Mouse (Mus musculus): ENCODE results near the gene Grik4.
"Not testable (repeated sequence)": the region's sequence is repeated elsewhere in the genome, so short reads cannot be mapped to it uniquely, and the experiment has no call there.

The Grik4 gene

DNA sequence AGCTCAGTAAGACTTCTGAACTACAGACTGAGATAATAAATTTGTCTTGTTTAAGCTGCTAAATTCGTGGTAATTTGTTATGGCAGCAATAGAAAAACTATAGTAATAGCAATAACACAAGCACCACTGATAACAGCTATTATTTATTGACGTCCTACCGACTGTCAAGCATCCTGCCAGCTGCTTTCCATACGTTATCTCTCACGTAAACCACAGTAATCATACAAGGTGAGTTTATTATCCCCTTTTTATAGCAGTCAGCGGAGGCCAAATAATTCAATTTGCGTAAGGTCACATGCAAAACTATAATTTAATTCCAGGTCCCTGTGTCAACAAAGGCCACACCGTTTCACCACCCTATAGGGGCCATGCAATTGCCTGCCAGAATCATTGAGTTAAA is 147.0 kb downstream of the Grik4 start:
- no peak for DNase-seq (ENCODE audit: low spot score)

DNA sequence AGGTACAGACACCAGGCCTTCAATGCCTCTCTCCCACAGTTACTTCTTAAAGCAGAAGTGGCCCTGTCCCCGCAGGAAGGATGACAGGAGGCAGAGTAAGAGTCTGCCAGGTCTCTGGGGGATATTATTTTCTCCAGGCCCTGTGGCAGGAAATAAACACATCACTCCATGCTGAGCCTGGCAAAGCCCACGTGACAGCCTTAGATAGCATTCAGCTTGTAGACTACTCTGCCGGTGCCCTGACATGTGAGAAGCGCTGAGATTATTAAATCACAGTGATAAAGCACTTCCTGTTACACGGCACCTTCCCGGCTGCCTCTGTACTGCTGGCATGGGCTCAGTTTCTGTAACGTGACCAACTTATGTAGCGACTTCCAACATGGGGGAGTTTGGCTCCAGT is 148.4 kb downstream of the Grik4 start:
- no peak for DNase-seq (ENCODE audit: low spot score)

DNA sequence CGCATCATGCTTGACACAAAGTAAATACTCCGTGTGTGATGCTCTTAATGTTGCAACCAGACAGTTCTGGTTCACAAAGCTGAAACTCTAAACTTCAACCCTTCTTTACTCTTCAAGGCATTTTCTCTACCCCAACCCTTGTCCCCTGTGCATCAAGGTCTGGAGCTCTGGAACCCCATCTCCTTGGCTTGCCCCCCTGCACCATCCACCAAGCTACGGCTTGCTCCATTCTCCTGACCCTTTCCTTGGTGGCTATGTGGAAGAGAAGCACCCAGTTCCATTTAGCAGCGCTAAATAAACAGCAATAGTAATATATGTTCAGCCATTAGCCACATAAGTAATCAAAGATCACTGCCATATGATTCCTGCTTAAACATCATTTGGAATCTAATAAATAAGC is 150.3 kb downstream of the Grik4 start:
- no peak for DNase-seq (ENCODE audit: low spot score)

DNA sequence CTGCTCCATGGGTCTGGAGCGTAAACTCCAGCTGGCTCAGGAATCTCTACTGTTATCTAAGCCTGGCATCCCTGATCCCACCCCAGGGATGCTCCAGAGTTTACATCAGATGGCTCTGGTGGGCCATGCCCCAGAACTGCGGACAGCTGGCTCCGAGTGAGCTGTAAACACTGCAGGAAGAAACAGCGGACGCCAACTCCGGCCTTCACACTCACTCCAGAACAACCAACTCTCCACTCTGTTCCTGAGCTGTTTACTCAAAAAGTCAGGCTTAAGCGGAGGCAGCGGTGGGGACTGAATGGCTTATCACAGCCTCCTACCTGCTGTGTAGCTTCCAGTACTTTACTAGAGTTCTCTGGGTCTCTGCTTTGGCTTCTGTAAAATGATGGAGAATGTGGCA is 150.7 kb downstream of the Grik4 start:
- DNase-seq (ENCODE audit: low spot score): no peak

DNA sequence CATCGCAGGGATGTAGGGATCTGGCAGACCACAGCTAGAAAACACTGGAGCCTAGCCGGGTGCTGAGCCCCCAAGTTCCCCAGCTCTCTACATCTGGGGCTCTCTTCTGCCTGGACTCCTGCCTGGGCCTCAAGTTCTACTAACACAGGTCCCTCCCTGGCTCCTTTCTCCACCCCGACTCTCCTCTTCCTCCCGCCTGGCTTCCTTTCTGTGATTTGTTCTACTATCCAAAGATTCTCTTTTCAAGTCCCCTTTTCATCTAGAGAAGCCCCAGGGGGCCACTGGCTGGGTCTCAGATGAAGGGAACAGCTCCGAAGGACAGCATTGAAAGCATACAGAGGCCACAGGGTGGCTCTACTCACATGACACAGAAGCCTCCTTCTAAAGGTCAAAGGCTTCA is 151.9 kb downstream of the Grik4 start:
- DNase-seq (ENCODE audit: low spot score): no peak

DNA sequence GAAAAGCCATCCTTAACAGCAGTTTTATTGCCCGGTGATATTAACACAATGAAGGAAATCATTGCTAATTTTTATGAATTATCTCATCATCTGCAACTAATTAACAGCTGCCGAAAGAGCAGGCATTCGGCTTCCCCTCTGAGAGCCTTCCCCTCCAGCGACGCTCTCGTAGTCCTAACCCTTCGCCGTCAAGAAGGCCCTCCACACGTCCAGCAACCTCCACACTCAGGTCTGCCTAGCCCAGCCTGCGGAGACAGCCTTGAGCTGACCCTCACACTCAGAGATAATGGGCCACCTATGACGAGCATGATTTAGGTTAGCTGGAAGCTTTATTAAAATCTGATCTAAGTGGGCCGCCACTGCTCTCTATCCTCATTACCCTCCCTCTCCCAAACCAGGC is 152.5 kb downstream of the Grik4 start:
- DNase-seq (ENCODE audit: low spot score): no peak

DNA sequence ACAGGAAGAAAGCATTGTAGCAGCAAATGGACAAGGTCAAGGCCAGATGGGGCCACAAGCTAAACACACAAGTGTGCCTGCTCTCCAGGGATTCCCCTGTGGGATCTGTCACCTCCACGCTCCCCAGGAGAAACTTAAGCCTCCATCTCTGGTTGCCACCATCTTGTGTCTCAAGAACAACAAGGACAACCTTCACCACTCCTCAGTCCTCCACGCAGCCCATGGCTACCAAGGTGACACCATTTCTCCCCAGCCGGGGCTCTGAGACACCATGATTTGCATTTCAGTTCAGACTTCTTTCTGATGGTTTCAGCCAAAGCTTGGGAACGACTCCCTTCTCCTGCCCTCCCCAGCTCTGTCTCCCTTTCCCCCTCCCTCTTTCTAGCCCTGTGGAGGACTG is 152.9 kb downstream of the Grik4 start:
- no peak for DNase-seq (ENCODE audit: low spot score)

DNA sequence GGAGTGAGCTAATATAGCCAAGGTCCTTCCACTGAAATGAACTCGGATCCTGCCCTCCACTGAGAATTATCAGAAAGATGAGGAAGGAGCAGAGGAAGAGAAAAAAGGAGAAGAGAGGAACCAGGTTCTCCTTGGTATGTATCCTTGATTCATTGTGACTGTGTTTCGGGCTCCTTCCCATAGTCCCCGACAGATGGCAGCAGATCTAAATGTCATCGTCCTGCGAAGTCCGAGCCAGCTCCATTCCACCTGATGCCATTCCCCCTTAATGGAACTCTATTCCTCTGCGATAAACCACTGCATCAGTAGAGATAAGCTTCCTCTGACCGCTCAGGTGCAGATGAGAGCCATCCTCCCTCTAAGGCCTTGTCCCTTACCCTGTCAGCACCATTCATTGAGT is 155.8 kb downstream of the Grik4 start:
- DNase-seq (ENCODE audit: low spot score): peak; percentile 84

DNA sequence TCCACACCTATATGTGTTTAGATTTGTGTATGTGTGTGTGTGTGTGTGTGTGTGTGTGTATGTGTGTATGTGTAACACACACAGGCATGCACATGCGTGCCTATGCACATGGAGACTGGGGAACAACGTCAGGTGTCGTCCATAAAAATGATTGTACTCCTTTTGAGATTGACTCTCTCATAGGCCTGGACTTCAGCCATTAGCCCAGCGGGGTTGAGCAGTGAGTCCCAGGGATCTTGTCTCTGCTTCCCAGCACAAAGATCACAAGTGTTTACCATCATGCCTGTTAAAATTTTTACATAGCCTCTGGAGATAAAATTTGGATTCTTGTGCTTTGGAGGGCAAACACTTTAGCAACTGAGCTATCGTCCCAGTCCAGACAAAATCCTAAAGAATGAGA is 157.4 kb downstream of the Grik4 start:
- no peak for DNase-seq (ENCODE audit: low spot score)

DNA sequence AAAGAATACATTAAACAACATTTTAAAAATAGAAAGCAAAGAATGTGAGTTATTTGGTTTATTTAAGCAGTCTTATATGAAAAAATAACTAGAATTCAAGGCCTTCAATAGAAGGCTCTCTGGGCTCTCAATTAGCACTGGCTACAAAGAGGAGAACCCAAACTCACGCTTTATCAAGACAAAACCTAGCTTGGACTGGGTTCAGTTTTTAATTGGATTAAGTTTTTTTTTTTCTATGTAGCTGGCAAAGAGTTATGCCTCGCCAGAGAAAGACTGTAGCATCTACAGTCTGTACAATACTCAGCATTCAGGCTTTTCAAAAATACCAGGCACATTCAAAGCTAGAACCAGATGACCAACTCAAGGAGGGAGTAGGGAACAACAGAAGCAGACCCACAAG is 158.0 kb downstream of the Grik4 start:
- no peak for DNase-seq (ENCODE audit: low spot score)

DNA sequence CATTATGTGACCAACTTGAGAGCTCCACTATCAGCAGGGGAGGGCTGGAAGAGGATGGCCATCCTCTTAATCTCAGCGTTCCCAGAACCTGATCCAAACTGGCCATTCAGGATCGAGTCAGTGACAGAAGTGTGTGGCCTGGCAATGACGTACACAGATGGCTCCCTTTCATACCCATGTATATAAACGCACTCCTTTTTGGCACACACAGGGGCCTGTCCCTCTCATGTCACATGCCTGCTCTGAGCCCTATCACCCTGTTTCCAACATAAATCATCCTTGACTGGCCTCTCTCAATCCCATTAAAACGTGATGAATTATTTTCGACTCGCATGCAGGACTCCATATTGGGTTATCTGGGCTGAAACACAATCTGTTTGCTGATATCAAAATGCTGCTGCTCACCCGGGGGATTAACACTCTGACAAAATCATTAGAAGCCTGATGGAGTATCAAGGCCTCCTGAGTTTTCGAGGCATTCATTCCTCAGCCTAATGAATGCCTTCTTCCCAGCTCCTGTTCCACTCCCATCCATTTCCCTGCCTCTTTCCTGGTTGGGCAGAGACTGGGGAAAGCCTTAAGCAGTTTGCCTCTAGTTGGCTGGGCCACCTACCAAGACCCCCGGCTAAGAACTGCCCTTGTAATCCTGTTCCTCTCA is 159.0 kb downstream of the Grik4 start:
- DNase-seq (ENCODE audit: low spot score): no peak

DNA sequence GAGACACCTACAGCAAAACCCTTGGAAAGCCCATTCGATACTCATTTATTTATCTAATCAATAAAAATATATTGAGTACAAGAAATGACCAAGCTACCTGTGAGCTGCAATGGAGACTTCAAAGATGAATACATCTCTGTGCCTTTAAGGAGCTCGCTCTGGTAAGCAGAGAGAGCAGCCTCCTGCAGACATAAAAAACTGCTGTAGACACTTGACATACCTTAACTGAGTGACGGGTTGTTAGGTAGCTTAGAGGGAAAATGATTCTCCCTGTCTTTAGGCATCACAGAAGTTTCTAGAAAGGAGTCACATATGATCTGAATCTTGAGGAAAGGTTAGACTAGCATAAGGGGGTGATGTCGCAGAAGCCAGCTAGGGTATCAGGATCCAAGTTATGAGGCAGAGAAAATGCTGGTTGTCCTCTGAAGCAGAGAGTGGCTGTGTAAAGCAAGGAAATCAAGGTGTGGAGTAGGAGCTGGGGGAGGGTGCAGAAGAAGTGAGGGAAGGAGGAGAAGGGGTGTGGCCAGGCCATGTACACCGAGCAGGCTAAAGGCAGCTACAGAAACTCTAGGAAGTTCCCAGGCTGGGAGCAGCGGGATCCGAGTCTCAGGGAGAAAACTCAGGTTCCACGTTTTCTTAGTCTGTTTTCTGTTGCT is 160.9 kb downstream of the Grik4 start:
- no peak for DNase-seq (ENCODE audit: low spot score)

DNA sequence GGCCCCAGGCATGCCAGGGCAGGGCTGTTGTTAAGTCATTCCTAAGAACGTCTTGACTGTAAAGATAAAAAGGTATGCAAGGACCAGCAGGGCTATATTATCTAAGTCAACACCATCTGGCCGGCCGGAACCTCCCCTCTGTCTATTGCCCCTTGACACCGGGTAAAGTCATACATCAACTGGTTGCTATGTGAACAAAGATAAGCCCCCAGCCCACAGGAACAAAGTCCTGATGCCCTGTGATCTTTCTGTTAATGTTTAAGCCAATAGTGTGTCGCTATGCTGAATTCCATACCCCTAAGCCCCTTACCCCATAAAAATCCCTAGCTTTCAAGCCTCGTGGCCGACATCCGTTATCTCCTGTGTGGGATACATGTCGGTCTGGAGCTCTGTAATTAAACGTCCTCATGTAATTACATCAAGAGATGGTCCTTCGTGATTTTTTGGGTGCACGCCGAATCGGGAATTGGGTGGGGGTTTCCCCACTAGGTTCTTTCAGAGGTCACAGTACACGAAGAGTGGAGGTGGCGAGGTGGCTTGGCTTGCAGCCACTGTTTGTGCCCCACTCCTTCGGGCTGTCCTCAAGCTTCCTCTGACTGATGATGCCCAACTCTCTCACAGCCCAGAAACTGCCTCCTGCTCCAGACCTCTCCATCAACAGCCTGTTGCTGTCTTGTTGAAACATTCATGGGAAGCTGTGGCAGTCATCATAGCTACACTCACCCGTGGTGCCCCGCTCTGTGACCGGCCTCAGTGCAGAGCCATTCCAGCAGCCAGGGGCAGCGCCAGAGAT is 165.6 kb downstream of the Grik4 start:
- DNase-seq (ENCODE audit: low spot score): not testable (repeated sequence)

DNA sequence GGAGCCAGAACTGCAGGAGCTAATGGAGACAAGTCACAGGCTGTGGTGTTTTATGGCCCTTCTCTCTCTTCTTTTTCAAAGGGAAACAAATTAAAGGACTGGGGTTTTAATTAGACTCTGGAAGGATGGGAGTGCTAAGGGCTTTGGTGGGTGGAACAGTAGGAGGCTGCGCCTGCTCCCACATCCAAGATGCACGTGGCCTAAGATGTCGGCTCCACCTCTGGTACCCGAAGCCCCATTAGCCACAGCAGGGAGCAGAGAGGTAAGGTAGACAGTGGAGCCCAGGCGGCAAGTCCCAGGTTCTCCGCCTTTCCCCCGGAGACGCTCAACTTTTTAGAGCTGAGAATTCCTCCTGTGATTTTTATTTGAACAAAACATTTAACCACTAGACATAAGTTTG is 166.4 kb downstream of the Grik4 start:
- DNase-seq (ENCODE audit: low spot score): no peak

DNA sequence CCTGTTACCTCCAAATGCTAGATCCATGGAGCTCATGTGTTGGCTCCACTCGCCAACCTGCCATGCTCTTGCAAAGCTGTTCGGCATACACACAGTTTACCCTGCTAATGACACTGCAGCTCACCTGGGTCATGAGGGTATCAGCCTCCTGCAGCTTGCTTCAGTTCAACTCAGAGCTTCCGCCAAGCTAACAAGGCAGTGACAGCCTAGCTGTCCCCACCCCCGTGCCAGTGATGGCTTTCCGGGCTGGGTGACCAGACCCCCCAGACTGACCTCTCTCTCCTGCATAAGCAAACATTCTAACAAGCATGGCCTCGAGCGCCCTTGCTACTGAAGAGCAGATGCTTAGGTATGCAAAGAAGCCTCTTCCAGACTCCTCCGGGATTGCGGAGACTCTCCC is 167.5 kb downstream of the Grik4 start:
- no peak for DNase-seq (ENCODE audit: low spot score)

DNA sequence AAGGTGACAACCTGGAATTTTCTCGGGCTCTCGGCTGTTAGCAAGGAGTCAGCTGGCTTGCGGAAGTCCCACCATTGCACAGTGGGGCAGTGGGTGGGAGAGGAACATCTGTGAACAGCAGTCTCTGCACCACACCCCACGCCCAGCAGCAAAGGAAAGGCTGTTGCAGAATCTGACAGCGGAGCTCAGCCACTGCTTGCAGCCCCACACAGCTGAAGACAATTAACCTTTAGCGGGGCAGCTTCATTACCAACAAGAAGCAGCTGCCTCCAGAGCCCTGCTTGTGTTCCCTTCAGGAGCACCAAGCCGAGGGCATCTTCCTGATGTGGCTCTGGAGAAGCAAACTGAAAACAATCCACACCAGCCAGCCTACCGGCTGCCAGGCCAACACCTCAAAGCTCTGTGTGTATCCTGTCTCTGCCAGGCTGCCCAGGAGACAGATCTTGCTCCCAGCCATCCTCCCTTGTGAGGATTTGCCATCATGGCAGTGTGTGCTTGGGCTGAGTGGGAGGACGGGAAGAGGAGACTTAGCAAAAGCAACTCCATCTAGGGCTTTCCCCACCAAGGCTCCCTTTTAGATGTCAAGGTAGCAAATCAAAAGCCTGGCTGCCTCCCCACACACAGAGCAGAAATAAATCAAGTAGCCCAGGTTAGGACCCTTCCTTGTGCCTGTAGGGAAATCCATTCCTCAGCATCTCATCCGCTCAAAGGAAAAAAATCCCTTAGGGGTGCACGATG is 179.3 kb downstream of the Grik4 start:
- peak; percentile 76 for DNase-seq (ENCODE audit: low spot score)

DNA sequence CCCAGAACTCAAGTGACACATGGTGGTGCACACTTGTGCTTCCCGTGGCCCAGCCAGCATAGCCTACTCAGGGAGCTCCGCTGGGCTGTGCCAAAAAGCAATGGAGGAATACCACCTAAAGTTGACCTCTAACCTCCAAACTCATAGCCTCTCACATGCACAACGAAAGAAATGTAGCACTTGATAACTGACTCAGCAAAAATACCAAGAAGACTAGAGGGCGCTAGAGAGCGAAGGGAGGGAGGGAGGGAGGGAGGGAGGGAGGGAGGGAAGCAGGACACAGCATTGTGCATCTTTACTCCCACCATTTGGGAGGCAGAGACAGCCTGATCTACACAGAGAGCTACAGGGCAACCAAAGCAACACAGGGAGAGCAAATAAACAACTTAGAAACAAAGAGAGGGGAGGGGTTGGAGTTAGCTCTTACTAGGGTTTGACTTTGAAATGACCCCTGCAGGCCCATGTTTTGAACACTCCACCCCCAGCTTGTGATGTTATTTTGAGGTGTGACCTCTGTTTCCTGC is 185.5 kb downstream of the Grik4 start:
- peak; percentile 57 for DNase-seq (ENCODE audit: low spot score)

DNA sequence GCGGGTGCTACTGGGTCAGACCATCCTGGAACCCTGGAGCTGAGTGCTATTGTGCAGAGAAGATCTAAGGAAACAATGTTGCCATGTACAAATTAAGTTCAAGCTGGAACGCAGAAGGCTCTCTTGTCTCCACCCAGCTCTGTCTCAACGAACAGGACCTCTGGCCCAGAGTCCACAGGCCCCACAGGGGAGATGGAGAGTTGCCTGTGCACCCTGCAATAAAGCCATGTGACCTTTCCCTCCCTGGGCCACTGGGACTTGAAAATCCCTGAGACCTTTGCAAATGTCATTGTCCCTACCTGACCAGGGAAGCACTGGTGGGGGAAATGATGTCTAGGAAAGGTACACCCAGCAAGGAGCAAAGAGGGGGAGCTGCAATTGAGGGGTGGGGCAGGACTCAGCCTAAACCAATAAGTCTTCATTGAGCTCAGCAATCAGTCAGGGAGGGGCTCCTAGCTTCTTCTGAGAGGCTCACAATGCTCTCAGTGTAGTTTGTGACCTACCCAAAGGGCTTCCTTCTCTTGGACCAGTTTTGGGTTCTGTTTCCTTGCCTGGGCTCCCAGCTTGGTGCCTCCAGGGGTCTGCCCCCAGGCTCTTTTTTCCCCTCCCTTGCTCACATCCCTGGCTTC is 187.2 kb downstream of the Grik4 start:
- no peak for DNase-seq (ENCODE audit: low spot score)

DNA sequence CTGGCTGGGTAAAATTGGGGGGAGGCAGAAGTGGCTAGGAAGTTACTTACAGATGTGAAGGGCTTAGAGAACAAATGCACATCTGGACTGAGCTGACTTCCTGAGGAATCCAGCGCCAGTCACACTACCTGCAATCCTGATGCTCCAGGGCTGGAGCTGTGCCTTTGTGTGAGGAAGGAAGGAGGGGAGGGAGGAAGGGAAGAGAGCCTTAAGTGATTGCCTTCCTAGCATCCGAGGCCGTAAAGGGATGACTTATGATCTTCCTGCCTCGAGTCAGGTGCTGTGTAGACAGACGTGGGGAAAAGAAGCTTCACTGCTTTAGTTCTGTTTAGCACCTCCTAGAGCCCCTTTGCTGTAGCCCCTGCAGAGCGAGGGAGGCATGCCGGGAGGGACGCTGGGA is 189.6 kb downstream of the Grik4 start:
- no peak for DNase-seq (ENCODE audit: low spot score)

DNA sequence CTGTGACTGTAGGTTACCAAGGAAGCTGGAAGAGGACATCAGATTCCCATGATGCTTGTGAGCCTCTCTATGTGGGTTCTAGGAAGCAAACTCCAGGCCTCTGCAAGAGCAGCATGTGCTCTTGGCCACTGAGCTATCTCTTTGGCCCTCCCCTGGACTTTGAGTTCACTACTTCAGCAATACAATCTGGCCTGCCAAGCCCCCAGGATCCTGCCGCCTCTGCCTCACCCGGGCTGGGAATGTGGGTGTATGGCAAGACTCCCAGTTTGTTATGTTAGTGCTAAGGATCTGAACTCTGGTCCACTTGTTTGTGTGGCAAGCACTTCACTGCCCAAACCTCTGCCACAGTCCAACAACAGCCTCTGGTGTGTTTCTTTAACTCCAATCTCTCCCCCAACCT is 193.1 kb downstream of the Grik4 start:
- DNase-seq (ENCODE audit: low spot score): no peak

DNA sequence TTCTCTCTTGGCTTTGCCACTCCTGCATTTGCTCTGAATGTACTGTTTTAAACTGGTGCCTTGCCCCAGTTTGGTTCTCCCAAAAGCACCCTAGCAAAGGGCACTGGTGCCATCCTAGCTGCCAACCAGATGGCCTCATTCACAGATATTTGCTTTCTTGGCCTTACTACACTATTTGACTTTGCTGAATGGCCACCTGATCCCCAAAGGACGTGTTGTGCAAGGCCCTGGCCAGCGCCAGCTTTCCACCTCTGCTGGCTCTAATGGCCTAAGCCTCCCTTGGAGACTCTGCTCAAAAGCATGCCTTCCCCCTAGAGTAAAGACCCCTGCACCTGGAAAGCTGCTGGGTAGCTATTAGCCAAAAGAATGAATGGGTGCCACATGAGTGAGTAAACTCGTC is 194.1 kb downstream of the Grik4 start:
- DNase-seq (ENCODE audit: low spot score): no peak

DNA sequence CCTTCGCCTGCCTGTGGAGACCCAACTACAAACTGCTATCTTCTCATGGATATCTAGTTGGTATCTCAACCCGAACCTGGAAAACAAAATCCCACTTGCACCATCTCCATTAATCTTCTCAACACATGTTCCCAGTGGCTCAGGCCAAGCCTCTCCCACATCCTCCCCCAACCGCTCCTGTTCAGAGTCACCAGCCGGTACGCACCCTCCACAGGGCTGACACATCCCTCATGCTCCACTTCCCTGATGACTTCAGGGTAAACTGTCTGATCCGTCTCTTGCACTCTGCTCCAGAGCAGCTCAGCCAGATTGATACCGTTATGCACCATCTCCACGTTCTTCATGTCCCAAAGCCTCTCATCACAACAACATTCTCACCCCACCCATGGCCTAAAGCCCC is 198.3 kb downstream of the Grik4 start:
- DNase-seq (ENCODE audit: low spot score): no peak
